Mouse (Mus musculus) right cerebral cortex, adult 18-20 months (tissue): ENCODE measurements at regions not wholly inside any gene's neighbourhood (a gene's known extent, or its start where the extent isn't known, plus 50 kb on each side); places are given as distances from the start of the nearest gene placed in this dataset.

Experiments
- DNase-seq: peaks from one replicate; pipeline ENCODE4 v3.0.0; 2022; ENCODE audit warnings: mixed read lengths

GRCm38 (mm10) chr1:177569572-177569971 is 127.4 kb downstream of the Zbtb18 start:
- DNase-seq = no peak

DNA sequence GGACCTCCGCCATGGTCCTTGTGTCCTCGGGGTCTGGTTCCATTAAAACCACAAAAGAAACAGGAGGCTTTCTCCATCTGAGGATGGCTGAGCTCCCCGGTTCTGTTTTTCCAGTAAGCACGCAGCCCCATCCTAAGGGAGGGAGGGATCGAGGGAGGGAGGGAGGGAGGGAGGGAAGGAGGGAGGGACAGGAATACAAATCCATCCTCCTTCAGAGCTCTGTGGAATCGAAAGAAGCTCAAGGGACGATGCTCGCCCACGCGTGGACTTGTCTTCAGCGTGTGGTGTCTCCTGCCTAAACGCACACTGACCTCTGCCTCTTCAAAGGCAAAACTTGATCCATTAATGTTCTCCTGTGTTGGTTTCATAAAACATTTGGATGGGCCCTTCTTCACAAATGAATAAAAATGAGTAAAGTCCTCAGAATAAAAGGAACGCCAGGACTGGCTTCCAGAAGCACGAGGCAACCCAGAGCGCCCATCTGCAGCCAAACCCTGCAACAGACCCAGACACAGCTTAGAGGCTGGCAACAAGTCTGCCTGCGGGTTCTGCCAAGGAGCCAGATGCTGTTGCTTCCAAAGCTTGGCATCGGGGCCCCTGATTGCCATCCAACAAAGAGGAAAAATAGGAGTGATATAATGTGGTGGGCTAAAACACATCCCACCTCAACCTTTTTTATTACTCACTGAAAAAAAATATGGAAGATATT is 131.0 kb downstream of the Zbtb18 start:
- DNase-seq = peak; percentile 86

GRCm38 (mm10) chr1:177573781-177574180 is 131.6 kb downstream of the Zbtb18 start:
- DNase-seq = no peak

DNA sequence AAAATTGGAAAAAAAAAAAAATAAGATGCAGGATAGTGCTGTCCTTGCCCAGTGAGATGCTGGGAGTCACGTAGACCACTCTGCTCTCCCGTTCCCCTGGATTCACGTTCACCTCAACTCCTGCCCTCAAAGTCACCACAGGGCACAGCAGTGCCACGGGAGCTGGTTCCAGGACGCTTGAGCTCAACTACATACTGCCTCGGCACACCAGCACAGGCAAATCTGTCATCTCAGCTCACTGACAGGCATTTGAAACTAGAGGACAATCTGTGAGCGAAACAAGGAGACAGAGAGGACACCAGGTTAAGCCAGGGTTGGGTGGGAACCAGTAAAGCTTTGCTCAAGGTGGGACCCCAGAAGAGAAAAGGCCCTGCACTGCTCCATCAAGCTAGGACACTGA is 132.2 kb downstream of the Zbtb18 start:
- DNase-seq = no peak

- DNase-seq = no peak
These were observed 142.2 kb downstream of the Zbtb18 start for GRCm38 (mm10) chr1:177584302-177584886.

GRCm38 (mm10) chr1:177585320-177585719 is 143.2 kb downstream of the Zbtb18 start:
- DNase-seq = no peak

- no peak for DNase-seq
These were observed 140.6 kb upstream of the 1700016C15Rik start for GRCm38 (mm10) chr1:177589034-177589433.

DNA sequence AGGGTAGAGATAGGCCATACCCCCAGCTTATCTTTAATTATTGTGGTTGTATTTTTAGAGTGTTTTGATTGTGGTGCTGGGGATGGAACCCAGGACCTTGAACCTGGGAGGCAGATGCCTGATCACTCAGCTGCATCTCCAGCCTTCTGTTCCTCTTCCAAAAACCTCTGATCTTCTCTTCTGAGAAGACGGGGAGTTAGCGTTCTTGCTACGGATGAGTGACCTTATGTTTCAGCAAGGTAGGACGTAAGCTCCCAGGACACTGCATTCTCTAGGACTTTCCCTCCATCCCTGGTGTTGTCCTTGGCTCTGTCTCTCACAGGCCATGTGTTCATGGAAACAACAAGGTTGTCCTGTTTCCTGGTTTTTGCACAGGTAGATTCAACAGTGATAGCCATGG is 140.0 kb upstream of the 1700016C15Rik start:
- no peak for DNase-seq

GRCm38 (mm10) chr1:177591742-177592141 is 137.9 kb upstream of the 1700016C15Rik start:
- no peak for DNase-seq

GRCm38 (mm10) chr1:177592337-177592736 is 137.3 kb upstream of the 1700016C15Rik start:
- DNase-seq = no peak

GRCm38 (mm10) chr1:177594341-177594740 is 135.3 kb upstream of the 1700016C15Rik start:
- no peak for DNase-seq

DNA sequence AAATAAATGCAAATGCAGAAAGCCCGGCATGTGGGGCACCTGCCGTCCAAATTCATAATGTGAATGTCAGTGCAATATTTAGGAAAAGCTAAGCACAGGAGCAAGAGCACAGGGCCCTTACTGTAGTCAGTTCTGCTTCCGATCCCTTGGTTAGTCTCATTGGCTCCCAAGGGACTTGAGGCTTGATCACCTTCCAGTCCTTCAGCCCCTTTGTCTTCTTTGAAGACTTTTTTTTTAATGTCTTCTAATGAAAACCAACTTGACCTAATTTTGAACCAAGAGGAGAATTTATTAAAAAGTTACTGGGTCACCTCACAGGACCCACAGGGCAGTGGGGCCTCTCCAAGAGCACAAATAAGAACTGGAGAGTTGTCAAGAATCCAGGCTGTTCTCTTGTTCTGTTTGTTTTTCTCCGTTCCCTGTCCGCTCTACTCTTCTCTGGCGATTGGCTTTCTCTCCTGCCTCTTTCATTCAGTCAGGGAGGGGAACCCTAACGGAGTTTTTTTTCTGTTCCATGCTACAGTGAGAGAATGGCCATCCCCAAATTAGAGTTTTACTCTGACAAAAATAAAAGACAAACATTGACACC is 134.2 kb upstream of the 1700016C15Rik start:
- DNase-seq = no peak

GRCm38 (mm10) chr1:177597036-177597435 is 132.6 kb upstream of the 1700016C15Rik start:
- no peak for DNase-seq

DNA sequence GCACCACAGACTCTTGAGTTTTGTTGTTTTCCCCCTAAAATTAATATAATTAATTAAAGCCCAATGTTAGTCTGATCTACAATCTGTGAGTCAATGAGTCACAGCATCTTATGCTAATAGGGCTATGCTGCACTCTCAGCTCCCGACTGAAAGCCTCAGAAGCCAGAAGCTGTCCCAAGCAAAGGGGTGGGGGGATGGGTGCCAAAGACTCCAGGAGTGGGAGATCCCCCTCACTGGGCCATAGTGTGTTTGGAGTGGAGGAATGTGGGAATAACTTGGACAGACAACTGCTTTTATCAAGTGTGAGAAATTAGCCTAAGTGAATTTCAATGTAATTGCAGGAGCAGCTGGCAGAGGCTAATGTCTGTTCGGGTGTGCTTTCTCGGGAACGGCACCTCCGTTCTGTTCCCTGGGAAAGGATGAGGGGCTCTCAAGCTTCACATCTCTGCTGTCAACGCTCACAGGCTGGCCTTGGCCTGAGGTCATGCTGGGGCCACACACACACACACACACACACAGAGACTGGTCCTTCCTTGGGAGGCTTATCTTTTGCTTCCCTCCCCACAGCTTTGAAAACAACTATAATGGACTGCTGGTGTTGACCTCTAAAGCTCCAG is 124.2 kb upstream of the 1700016C15Rik start:
- no peak for DNase-seq

- DNase-seq = no peak
These were observed 122.0 kb upstream of the 1700016C15Rik start for GRCm38 (mm10) chr1:177607565-177607964.

GRCm38 (mm10) chr1:177608551-177609020 is 121.0 kb upstream of the 1700016C15Rik start:
- DNase-seq = no peak

DNA sequence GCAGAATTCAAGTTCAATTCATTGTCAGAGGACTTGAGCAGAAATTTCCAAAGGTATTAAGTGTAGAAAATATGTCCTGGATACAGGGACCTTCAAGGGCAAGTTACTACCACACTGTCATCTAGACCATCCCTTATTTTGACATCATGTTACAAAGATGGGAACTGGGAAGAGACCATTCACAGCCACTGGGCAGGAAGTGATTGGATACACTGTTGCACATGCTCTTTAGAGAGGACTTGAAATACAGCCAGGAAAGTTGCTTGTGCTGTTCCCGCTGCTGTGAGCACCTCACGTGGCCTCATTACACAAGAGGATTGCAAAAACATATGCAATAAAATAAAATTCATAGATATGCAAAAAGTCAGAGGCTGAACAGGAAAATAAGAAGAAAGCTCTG is 120.4 kb upstream of the 1700016C15Rik start:
- no peak for DNase-seq

GRCm38 (mm10) chr1:177609683-177610082 is 119.9 kb upstream of the 1700016C15Rik start:
- no peak for DNase-seq

GRCm38 (mm10) chr1:177610156-177610555 is 119.5 kb upstream of the 1700016C15Rik start:
- DNase-seq = no peak

DNA sequence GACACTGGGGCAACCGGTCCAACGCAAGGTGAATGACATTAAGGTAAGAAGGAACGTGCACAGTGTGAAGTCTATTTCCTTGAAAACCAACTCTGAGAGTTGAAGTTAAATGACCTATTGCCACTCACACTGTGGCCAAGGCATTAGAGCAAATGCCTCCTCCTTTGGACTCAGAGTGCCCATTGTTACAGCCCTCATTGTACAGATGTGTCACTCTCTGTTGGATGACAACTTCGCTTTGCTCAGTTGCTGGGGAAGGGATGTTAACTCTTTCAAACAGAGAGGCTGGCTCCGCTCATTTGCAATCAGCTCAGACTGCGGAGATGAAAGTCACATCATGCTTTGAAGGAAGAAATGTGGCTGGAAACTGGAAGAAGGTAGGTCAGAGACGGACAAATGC is 117.1 kb upstream of the 1700016C15Rik start:
- no peak for DNase-seq

GRCm38 (mm10) chr1:177615609-177616008 is 114.0 kb upstream of the 1700016C15Rik start:
- no peak for DNase-seq

- DNase-seq = no peak
These were observed 113.0 kb upstream of the 1700016C15Rik start for GRCm38 (mm10) chr1:177616335-177617239.
